Mouse (Mus musculus) forebrain, embryonic 13.5 days (tissue): ENCODE measurements around the gene Cd83. TPM values are rescaled to one million over a fixed set of nuclear protein-coding genes. Genes with fewer than 3 reads are reported as not detected.

Experiments
- polyA plus RNA-seq: library from polyadenylated mRNA; unstranded; fragments of >200 nt; fragmentation: Nextera tagmentation; extraction: Ambion mirVana; gene quantifications from 2 replicates; pipeline ENCODE4 v1.2.1, GENCODE M21; 2015

Gene Cd83
- polyA plus RNA-seq, 1 experiment from 2014 or later = 3.8 TPM

Other genes with a start within 250 kb of the Cd83 start
- gene Mcur1, start 224.6 kb upstream of the Cd83 start, polyA plus RNA-seq = 9.3 and 9.6 TPM in 2 replicates
- gene Rnf182, start 169.1 kb upstream of the Cd83 start, polyA plus RNA-seq = 24.8 and 26.3 TPM in 2 replicates